Mouse (Mus musculus) liver, embryonic 12.5 days (tissue): ENCODE measurements around the gene Nadsyn1. TPM values are rescaled to one million over a fixed set of nuclear protein-coding genes. Genes with fewer than 3 reads are reported as not detected.
A peak's percentile ranks its signal among the peaks of the same experiment; 100 is the strongest.

ENCODE experiments used
- ATAC-seq: fragments of 200-750 bp; cut with Nextera tagmentation; 2 replicates; pipeline ENCODE4 v1.8.0; 2017; ENCODE audit warnings: moderate number of reproducible peaks, mild to moderate bottlenecking, moderate library complexity
- H3K27ac ChIP-seq: fragments of 300-500 bp; sonication (generic); 2 replicates; pipeline ENCODE4 v1.5.1; 2016; ENCODE audit warnings: mild to moderate bottlenecking
- H3K27me3 ChIP-seq: fragments of 300-500 bp; sonication (generic); replicated peaks from 2 replicates; pipeline ENCODE4 v1.6.1; 2016; ENCODE audit warnings: mild to moderate bottlenecking, moderate library complexity
- H3K36me3 ChIP-seq: fragments of 300-500 bp; sonication (generic); 2 replicates; pipeline ENCODE4 v1.6.1; 2016; ENCODE audit warnings: mild to moderate bottlenecking, moderate library complexity
- H3K4me1 ChIP-seq: fragments of 300-500 bp; sonication (generic); 2 replicates; pipeline ENCODE4 v1.6.1; 2016
- H3K4me2 ChIP-seq: fragments of 300-500 bp; sonication (generic); 2 replicates; pipeline ENCODE4 v1.6.1; 2016; ENCODE audit warnings: mild to moderate bottlenecking, moderate library complexity
- H3K4me3 ChIP-seq: fragments of 300-500 bp; sonication (generic); 2 replicates; pipeline ENCODE4 v1.5.1; 2016; ENCODE audit warnings: mild to moderate bottlenecking, moderate library complexity
- H3K9ac ChIP-seq: fragments of 300-500 bp; sonication (generic); 2 replicates; pipeline ENCODE4 v1.6.1; 2016; ENCODE audit warnings: mild to moderate bottlenecking, moderate library complexity
- H3K9me3 ChIP-seq: fragments of 300-500 bp; sonication (generic); replicated peaks from 2 replicates; pipeline ENCODE4 v1.6.1; 2016; ENCODE audit warnings: mild to moderate bottlenecking, moderate library complexity
- WGBS: fragments of 180-500 bp; shearing (Covaris S2); methylation state at CpG from one replicate; pipeline ENCODE4 v1.1.7; 2016; ENCODE audit not compliant: insufficient replicate concordance; 5-methylcytosine and 5-hydroxymethylcytosine counted together
- polyA plus RNA-seq: library from polyadenylated mRNA; unstranded; fragments of >200 nt; fragmentation: Nextera tagmentation; extraction: Ambion mirVana; gene quantifications from 2 replicates; pipeline ENCODE4 v1.2.1, GENCODE M21; 2016

Nadsyn1 gene
- 8.3 and 8.6 TPM in 2 replicates for polyA plus RNA-seq

- ATAC-seq: peak; percentile 99
- H3K27ac ChIP-seq: peak within 1 kb of the TSS; percentile 76
- peak within 1 kb of the TSS; percentile 79 for H3K4me2 ChIP-seq
- no peaks in the 10 kb centered on the region for H3K9me3 ChIP-seq
- H3K9ac ChIP-seq: peak within 1 kb of the TSS; percentile 79
- H3K4me1 ChIP-seq: peaks cover 24% of the 10 kb centered on the region
- 0 out of 2 replicates have a peak, but pooled peaks cover 3% of the 10 kb centered on the region for H3K27me3 ChIP-seq
- 1% methylated on average over 40 of the region's 40 CpGs for WGBS
- peak within 1 kb of the TSS; percentile 72 for H3K4me3 ChIP-seq
- H3K36me3 ChIP-seq: peaks cover 16% of the 10 kb centered on the region
Measured at GRCm38 (mm10) chr7:143822375-143823265, at the start of gene Nadsyn1, which contains the start of gene Dhcr7. Nadsyn1 (minus strand) TSS chr7:143822849. Dhcr7 (plus strand) TSS chr7:143823145.

- WGBS: 25% methylated on average over 4 of the region's 4 CpGs
- ATAC-seq: no peak
- H3K36me3 ChIP-seq: no peaks in the 10 kb centered on the region
- H3K4me2 ChIP-seq: no peak overlapping the region
- no peaks in the 10 kb centered on the region for H3K4me1 ChIP-seq
- H3K27me3 ChIP-seq: no peaks in the 10 kb centered on the region; the same call in 1 of the 2 replicates
- no peak overlapping the region for H3K27ac ChIP-seq
- no peaks in the 10 kb centered on the region for H3K9me3 ChIP-seq
- no peak overlapping the region for H3K9ac ChIP-seq
- no peak overlapping the region for H3K4me3 ChIP-seq
Measured at GRCm38 (mm10) chr7:143868874-143869273, 46.2 kb upstream of the Nadsyn1 start.

- H3K4me3 ChIP-seq: no peak within 1 kb of the TSS
- H3K9me3 ChIP-seq: no peaks in the 10 kb centered on the region
- no peaks in the 10 kb centered on the region for H3K4me1 ChIP-seq
- no peak within 1 kb of the TSS for H3K27ac ChIP-seq
- ATAC-seq: no peak
- 71% methylated on average over 2 of the region's 2 CpGs for WGBS
- H3K36me3 ChIP-seq: no peaks in the 10 kb centered on the region
- no peak within 1 kb of the TSS for H3K4me2 ChIP-seq
- no peak within 1 kb of the TSS for H3K9ac ChIP-seq
- H3K27me3 ChIP-seq: no peaks in the 10 kb centered on the region; the same call in 1 of the 2 replicates
Measured at GRCm38 (mm10) chr7:143866538-143866937, 43.9 kb upstream of the Nadsyn1 start, which contains the start of gene Gm498. Gm498 (plus strand) TSS chr7:143866838.

- H3K4me2 ChIP-seq: no peak overlapping the region
- no peak overlapping the region for H3K27ac ChIP-seq
- peaks cover 50% of the 10 kb centered on the region for H3K36me3 ChIP-seq
- H3K4me3 ChIP-seq: no peak overlapping the region
- 76% methylated on average over 7 of the region's 8 CpGs for WGBS
- H3K9me3 ChIP-seq: no peaks in the 10 kb centered on the region
- peaks cover 19% of the 10 kb centered on the region for H3K4me1 ChIP-seq
- no peak for ATAC-seq
- no peaks in the 10 kb centered on the region for H3K27me3 ChIP-seq
- no peak overlapping the region for H3K9ac ChIP-seq
Measured at GRCm38 (mm10) chr7:143848768-143849482, 26.3 kb upstream of the Nadsyn1 start.

- peaks cover 19% of the 10 kb centered on the region for H3K4me1 ChIP-seq
- no peak overlapping the region for H3K4me3 ChIP-seq
- no peak overlapping the region for H3K9ac ChIP-seq
- peak; percentile 68 for ATAC-seq
- H3K36me3 ChIP-seq: peaks cover 57% of the 10 kb centered on the region
- H3K27me3 ChIP-seq: no peaks in the 10 kb centered on the region
- no peak overlapping the region for H3K4me2 ChIP-seq
- no peak overlapping the region for H3K27ac ChIP-seq
- WGBS: 31% methylated on average over 5 of the region's 5 CpGs
- H3K9me3 ChIP-seq: no peaks in the 10 kb centered on the region
Measured at GRCm38 (mm10) chr7:143848127-143848767, 25.6 kb upstream of the Nadsyn1 start.

GRCm38 (mm10) chr7:143841301-143841700 lies 18.7 kb upstream of the Nadsyn1 start:
- H3K27ac ChIP-seq: no peak overlapping the region
- H3K4me2 ChIP-seq: no peak overlapping the region
- no peaks in the 10 kb centered on the region for H3K9me3 ChIP-seq
- H3K4me3 ChIP-seq: no peak overlapping the region
- no peaks in the 10 kb centered on the region for H3K4me1 ChIP-seq
- ATAC-seq: no peak
- no peaks in the 10 kb centered on the region for H3K27me3 ChIP-seq
- no peak overlapping the region for H3K9ac ChIP-seq
- 87% methylated on average over 8 of the region's 8 CpGs for WGBS
- H3K36me3 ChIP-seq: peaks cover 99% of the 10 kb centered on the region

GRCm38 (mm10) chr7:143840121-143840520 lies 17.5 kb upstream of the Nadsyn1 start:
- Histone ChIP-seq H3K9ac (no peak overlapping the region), H3K36me3 (peaks cover 89% of the 10 kb centered on the region), H3K9me3 (no peaks in the 10 kb centered on the region), H3K4me2 (no peak overlapping the region), H3K27ac (no peak overlapping the region), H3K27me3 (no peaks in the 10 kb centered on the region), H3K4me3 (no peak overlapping the region), H3K4me1 (peaks cover 5% of the 10 kb centered on the region)
- 71% methylated on average over 5 of the region's 5 CpGs for WGBS
- no peak for ATAC-seq

GRCm38 (mm10) chr7:143837705-143838358 lies 15.2 kb upstream of the Nadsyn1 start:
- no peak for ATAC-seq
- Histone ChIP-seq H3K27me3 (no peaks in the 10 kb centered on the region), H3K4me3 (no peak overlapping the region), H3K4me1 (peaks cover 19% of the 10 kb centered on the region), H3K27ac (no peak overlapping the region), H3K9me3 (no peaks in the 10 kb centered on the region), H3K36me3 (peaks cover 66% of the 10 kb centered on the region), H3K4me2 (no peak overlapping the region), H3K9ac (no peak overlapping the region)
- 85% methylated on average over 3 of the region's 3 CpGs for WGBS

- no peaks in the 10 kb centered on the region for H3K27me3 ChIP-seq
- peaks cover 44% of the 10 kb centered on the region for H3K36me3 ChIP-seq
- H3K9me3 ChIP-seq: no peaks in the 10 kb centered on the region
- no peak overlapping the region for H3K4me3 ChIP-seq
- no peak overlapping the region for H3K27ac ChIP-seq
- no peak overlapping the region for H3K4me2 ChIP-seq
- H3K9ac ChIP-seq: no peak overlapping the region
- H3K4me1 ChIP-seq: peaks cover 36% of the 10 kb centered on the region
- ATAC-seq: no peak
- WGBS: 54% methylated on average over 3 of the region's 3 CpGs
Measured at GRCm38 (mm10) chr7:143834972-143835371, 12.3 kb upstream of the Nadsyn1 start.

GRCm38 (mm10) chr7:143834316-143834715 lies 11.7 kb upstream of the Nadsyn1 start:
- whole genome bisulfite sequencing: 75% methylated on average over 2 of the region's 2 CpGs
- Histone ChIP-seq H3K4me1 (peaks cover 37% of the 10 kb centered on the region), H3K27ac (no peak overlapping the region), H3K36me3 (peaks cover 37% of the 10 kb centered on the region), H3K4me3 (no peak overlapping the region), H3K9me3 (no peaks in the 10 kb centered on the region), H3K4me2 (no peak overlapping the region), H3K9ac (no peak overlapping the region), H3K27me3 (no peaks in the 10 kb centered on the region)
- no peak for ATAC-seq

GRCm38 (mm10) chr7:143833581-143834190 lies 11.0 kb upstream of the Nadsyn1 start:
- H3K4me2 ChIP-seq: no peak overlapping the region
- H3K27ac ChIP-seq: no peak overlapping the region

More at GRCm38 (mm10) chr7:143833581-143834190, 11.0 kb upstream of the Nadsyn1 start:
- H3K4me3 ChIP-seq: no peak overlapping the region
- peaks cover 32% of the 10 kb centered on the region for H3K36me3 ChIP-seq
- H3K27me3 ChIP-seq: no peaks in the 10 kb centered on the region
- no peak for ATAC-seq
- H3K9ac ChIP-seq: no peak overlapping the region
- peaks cover 42% of the 10 kb centered on the region for H3K4me1 ChIP-seq
- 56% methylated on average over 6 of the region's 6 CpGs for whole genome bisulfite sequencing
- no peaks in the 10 kb centered on the region for H3K9me3 ChIP-seq
